In the genomic region with DNA sequence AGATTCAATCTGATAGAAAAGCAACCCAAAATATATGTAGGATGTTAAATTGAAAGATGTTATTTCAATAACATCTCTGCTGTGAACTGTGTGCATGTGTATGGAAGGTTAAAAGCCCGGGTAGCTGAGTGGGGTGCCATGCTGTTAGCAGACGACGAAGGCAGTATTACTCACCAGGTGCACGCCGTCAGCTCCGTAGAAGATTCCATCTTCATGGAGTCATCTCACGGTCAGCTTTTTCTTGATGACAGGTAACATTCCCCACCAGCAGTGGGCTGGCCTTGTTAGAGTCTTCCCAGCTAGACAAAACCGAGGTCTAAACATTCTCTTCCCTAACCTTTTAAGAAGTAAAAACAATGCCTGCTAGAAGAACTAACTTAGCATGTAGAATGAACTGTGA, we compare ENCODE assay signal across 28 mouse cellular contexts. TPM values are rescaled to one million over a fixed set of nuclear protein-coding genes. Genes with fewer than 3 reads are reported as not detected.
"Had no signal": no experiment of that assay in that cellular context is flagged by ENCODE, and none has a peak within 500 bp of the region (broad histone marks: within the 10 kb centered on the region; RNA-seq: fewer than 3 reads in every experiment).

No protein-coding gene starts in this region.

- H3K9ac ChIP-seq: embryonic facial prominence, embryonic 12.5 days; embryonic facial prominence, embryonic 13.5 days; embryonic facial prominence, embryonic 15.5 days; forebrain, embryonic 12.5 days; forebrain, embryonic 13.5 days; forebrain, embryonic 15.5 days; forebrain, postnatal 0 days had no signal

- H3K9me3 ChIP-seq: embryonic facial prominence, embryonic 10.5 days; embryonic facial prominence, embryonic 12.5 days; embryonic facial prominence, embryonic 13.5 days; embryonic facial prominence, embryonic 15.5 days; forebrain, embryonic 10.5 days; forebrain, embryonic 12.5 days; forebrain, embryonic 13.5 days; forebrain, embryonic 15.5 days had no signal

- H3K27me3 ChIP-seq: embryonic facial prominence, embryonic 12.5 days; embryonic facial prominence, embryonic 13.5 days; embryonic facial prominence, embryonic 15.5 days; forebrain, embryonic 12.5 days; forebrain, embryonic 13.5 days; forebrain, embryonic 15.5 days had no signal

- DNase-seq: cerebellum, adult 2 months; cerebellum, adult 8-10 months; cerebellum, adult 9-10 months; cerebellum, adult 9-11 months; cerebellum, postnatal 10 days; cerebellum, postnatal 14 days; cerebellum, postnatal 25 days; cerebellum, postnatal 36 days; embryo, embryonic 11 days; forebrain, postnatal 0 days; gastrocnemius, adult 2 months; gastrocnemius, postnatal 10 days; gastrocnemius, postnatal 14 days; gastrocnemius, postnatal 25 days; gastrocnemius, postnatal 36 days; heart, adult 18-20 months; heart, adult 2 months had no signal

- ATAC-seq: forebrain, embryonic 13.5 days; forebrain, embryonic 14.5 days; forebrain, embryonic 15.5 days; forebrain, embryonic 16.5 days; forebrain, postnatal 0 days had no signal

- H3K4me1 ChIP-seq: embryonic facial prominence, embryonic 10.5 days; embryonic facial prominence, embryonic 12.5 days; embryonic facial prominence, embryonic 13.5 days; embryonic facial prominence, embryonic 15.5 days; forebrain, embryonic 10.5 days; forebrain, embryonic 12.5 days; forebrain, embryonic 13.5 days; forebrain, embryonic 15.5 days had no signal

- H3K4me2 ChIP-seq: embryonic facial prominence, embryonic 12.5 days; embryonic facial prominence, embryonic 13.5 days; embryonic facial prominence, embryonic 15.5 days; forebrain, embryonic 12.5 days; forebrain, embryonic 13.5 days; forebrain, embryonic 15.5 days had no signal

- H3K4me3 ChIP-seq: embryonic facial prominence, embryonic 10.5 days; embryonic facial prominence, embryonic 12.5 days; embryonic facial prominence, embryonic 13.5 days; embryonic facial prominence, embryonic 15.5 days; erythroblast, embryonic 14.5 days; forebrain, embryonic 10.5 days; forebrain, embryonic 12.5 days; forebrain, embryonic 13.5 days; forebrain, embryonic 15.5 days; gastrocnemius, adult 2 months; heart, adult 2 months had no signal

- H3K27ac ChIP-seq: embryonic facial prominence, embryonic 10.5 days; embryonic facial prominence, embryonic 12.5 days; embryonic facial prominence, embryonic 13.5 days; embryonic facial prominence, embryonic 15.5 days; forebrain, embryonic 10.5 days; forebrain, embryonic 12.5 days; forebrain, embryonic 13.5 days; forebrain, embryonic 15.5 days; gastrocnemius, adult 2 months; heart, adult 2 months had no signal

RNA-seq across cellular contexts. Expression of gene Rhbdl3, which starts 36.6 kb away (rescaled TPM):
- polyA plus RNA-seq: erythroblast, embryonic 14.5 days had no signal
